Mouse (Mus musculus) cerebellum, adult 2 months (tissue): ENCODE data around the gene March5. TPM values are rescaled to one million over a fixed set of nuclear protein-coding genes. Genes with fewer than 3 reads are reported as not detected.
A peak's percentile ranks its signal among the peaks of the same experiment; 100 is the strongest.

Experiments used
- DNase-seq, 2 experiments: peaks; one replicate each; pipeline ENCODE4 v3.0.0; 2021
- H3K27ac ChIP-seq: fragments of 200-500 bp; 2 replicates; pipeline ENCODE4 v1.5.1; 2012; ENCODE audit warnings: low read length, control low read depth, inconsistent platforms; ENCODE audit not compliant: insufficient read depth
- H3K27me3 ChIP-seq: fragments of 200-500 bp; 2 replicates; pipeline ENCODE4 v1.6.1; 2012; ENCODE audit warnings: inconsistent platforms, mild to moderate bottlenecking, low read length, moderate library complexity; ENCODE audit not compliant: control insufficient read depth, insufficient read depth
- H3K4me1 ChIP-seq: fragments of 200-500 bp; 2 replicates; pipeline ENCODE4 v1.6.1; 2011; ENCODE audit warnings: low read length; ENCODE audit not compliant: control insufficient read depth, insufficient read depth
- H3K4me3 ChIP-seq: fragments of 200-500 bp; replicated peaks from 2 replicates; pipeline ENCODE3; 2011; ENCODE audit warnings: mild to moderate bottlenecking, low read depth, low read length, control low read depth; ENCODE audit not compliant: insufficient read depth
- CTCF ChIP-seq: fragments of 200-500 bp; IDR thresholded peaks from 2 replicates; pipeline ENCODE4 v1.5.1; 2011; ENCODE audit warnings: low read depth, mild to moderate bottlenecking, control low read depth, low read length, moderate library complexity, borderline replicate concordance; ENCODE audit not compliant: insufficient read depth
- POLR2A ChIP-seq: fragments of 200-500 bp; IDR thresholded peaks from 2 replicates; pipeline ENCODE4 v1.6.1; 2011; ENCODE audit warnings: low read length, control low read depth, borderline replicate concordance; ENCODE audit not compliant: insufficient read depth
- WGBS: fragments of 180-500 bp; shearing (Covaris S2); methylation state at CpG from one replicate; pipeline ENCODE4 v1.1.7; 2018; 5-methylcytosine and 5-hydroxymethylcytosine counted together
- polyA plus RNA-seq: library from polyadenylated mRNA; depleted of rRNA; stranded (reverse); fragments of >200 nt; gene quantifications from 2 replicates; pipeline ENCODE4 v1.2.3, GENCODE M21; 2012; rRNA removed

Gene March5
- polyA plus RNA-seq, 1 experiment: 67.2 TPM

DNA sequence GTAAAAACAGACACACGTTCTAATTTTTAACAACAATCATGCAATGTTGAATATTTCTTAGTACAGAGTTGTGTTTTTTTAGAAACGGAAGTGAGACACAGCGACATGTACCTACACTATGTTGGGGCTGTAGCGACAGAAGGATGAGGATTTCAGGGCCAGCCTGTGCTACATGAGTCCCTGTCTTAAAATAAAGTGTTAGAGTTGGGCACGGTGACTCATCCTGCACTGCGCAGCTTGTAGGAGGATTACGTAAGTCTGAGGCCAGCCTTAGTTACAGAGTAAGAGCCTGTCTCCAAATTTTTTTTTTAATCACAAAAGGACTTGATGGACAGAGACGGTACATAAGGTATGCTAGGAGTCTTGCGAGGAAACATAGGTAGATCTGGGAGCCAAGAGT, 48.0 kb downstream of the March5 start:
- H3K4me1 ChIP-seq: no peaks in the 10 kb centered on the region
- TF ChIP-seq POLR2A (no peak), CTCF (no peak)
- H3K27me3 ChIP-seq: no peaks in the 10 kb centered on the region
- no peak overlapping the region for H3K4me3 ChIP-seq
- H3K27ac ChIP-seq: no peak overlapping the region
- 90% methylated on average over 9 of the region's 9 CpGs for WGBS
- DNase-seq: no peak

DNA sequence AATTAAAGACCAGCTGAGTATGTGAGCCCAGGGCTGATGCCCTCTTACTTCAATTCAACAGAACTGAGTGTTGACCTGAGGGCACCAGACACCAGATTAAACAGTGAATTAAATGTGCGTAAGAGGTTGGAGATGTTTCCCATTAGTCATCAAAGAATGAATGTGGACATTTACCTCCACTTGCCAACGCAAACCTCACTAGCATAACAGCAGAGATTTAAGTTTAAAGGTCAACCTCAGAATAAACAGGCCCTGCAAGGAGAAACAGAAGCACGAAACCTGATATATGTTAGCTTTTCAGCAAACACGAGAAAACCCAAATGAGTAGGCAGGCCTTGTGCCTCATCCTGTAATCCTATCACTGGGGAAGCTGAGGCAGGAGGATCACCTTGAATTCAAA, 55.0 kb downstream of the March5 start:
- H3K4me3 ChIP-seq: no peak overlapping the region
- peaks cover 7% of the 10 kb centered on the region for H3K4me1 ChIP-seq
- no peak overlapping the region for H3K27ac ChIP-seq
- WGBS: 93% methylated on average over 4 of the region's 4 CpGs
- no peaks in the 10 kb centered on the region for H3K27me3 ChIP-seq
- TF ChIP-seq CTCF (no peak), POLR2A (no peak)
- DNase-seq: no peak

DNA sequence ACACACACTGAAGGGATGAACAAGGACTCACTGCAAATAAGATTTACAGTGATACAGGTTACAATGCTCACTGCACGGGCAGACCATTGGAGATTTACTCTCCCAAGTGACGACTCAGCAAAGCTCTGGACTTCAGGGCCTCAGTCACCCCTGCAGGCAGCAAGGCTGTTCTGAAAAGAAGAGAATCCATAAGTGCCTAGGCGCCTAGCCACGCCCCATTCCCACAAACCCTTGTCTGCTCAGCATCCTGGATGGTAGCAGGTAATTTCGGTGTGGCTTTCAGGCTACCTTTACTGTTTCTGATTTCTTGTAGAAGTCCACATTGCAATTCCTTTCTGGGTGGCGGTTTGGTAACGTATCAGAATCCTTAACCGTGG, 56.2 kb downstream of the March5 start:
- no peaks in the 10 kb centered on the region for H3K27me3 ChIP-seq
- WGBS: 84% methylated on average over 8 of the region's 8 CpGs
- TF ChIP-seq CTCF: no peak
- no peak for TF ChIP-seq POLR2A
- H3K4me3 ChIP-seq: no peak overlapping the region
- no peak overlapping the region for H3K27ac ChIP-seq
- H3K4me1 ChIP-seq: peaks cover 7% of the 10 kb centered on the region
- DNase-seq: peak in 1 of 2 experiments; percentile 24

DNA sequence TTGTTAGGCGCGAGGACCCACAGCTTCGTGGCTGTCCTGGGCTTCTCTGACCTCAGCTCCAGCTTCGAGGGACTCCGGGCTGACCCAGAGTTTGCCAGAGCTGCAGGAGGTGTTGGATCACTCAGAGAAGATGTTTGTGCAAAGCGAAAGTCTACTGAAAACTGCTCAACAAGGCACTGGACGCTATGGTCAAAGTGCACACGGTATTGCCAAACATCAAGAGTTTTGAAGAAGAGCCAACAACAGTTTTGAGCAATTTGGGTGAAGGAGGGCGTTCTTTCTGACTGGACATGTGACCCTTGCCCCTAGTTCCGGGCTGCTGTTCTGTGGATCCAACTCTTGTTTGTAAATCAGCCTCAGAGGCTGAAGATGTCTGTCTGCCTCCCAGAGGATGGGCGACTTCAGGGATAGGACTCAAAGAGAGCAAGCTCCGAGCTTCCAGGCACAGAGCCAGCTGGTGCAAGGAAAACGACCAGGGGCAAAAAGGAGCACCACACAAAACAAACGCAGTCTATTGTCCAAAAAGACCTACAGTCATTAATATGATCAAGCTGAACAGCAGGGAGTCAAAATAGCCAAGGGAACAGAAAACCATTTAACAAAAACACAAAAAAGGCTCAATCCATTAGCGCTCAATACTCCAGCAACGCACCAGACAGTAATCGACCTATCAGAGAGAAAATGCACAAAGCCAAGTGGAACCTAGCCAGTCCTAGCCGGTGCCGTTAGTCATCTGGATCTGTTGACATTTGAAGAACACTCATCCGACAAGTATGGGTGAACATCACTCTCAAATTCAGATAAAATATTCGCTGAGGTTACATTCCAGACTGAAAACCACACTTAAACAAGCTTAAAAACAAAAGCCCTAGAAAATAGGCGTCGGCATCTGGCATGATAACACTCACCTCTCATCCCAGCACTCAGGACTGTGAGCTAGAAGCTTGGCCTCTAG, 56.9 kb downstream of the March5 start:
- peak overlapping the region; percentile 41 for H3K4me3 ChIP-seq
- H3K4me1 ChIP-seq: peaks cover 7% of the 10 kb centered on the region
- H3K27me3 ChIP-seq: no peaks in the 10 kb centered on the region
- no peak overlapping the region for H3K27ac ChIP-seq
- peak; percentile 35 to 42 for DNase-seq
- 31% methylated on average over 23 of the region's 23 CpGs for WGBS
- no peak for TF ChIP-seq POLR2A
- no peak for TF ChIP-seq CTCF

DNA sequence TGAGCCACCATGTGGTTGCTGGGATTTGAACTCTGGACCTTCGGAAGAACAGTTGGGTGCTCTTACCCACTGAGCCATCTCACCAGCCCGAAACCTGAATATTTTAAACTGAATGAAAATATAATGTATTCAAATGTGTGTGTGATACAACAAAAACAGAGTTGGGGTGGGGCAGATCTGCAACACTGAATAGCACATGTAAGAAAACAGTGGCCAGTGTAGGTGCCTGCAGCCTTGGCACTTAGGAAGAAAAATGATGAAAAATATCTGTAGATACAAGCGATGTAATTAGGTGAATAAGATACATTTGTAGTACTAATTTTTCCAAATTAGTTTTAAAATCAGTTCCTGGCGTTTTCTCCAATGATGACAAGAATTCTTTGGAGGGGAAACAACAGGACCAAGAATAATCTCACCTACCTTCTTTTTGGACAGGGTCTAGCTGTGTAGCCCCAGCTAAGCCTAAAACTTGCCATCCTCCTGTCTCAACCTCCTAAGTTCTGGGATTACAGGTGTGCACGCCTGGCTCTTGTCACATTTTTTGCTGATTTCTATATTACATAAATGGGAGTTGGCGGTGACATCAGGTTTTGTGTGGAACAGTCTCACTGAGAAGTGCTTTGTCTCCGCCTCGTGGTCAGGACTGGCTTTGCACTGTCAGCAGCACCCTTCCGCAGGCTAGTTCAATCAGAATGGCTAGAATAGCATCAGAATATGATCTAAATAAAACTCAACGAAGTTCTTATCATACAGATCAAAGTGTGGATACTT, 58.2 kb downstream of the March5 start:
- Histone ChIP-seq H3K4me3 (no peak overlapping the region), H3K27ac (no peak overlapping the region), H3K4me1 (peaks cover 7% of the 10 kb centered on the region), H3K27me3 (no peaks in the 10 kb centered on the region)
- TF ChIP-seq CTCF: peak; percentile 98
- no peak for TF ChIP-seq POLR2A
- peak; percentile 85 to 93 for DNase-seq
- WGBS: 25% methylated on average over 10 of the region's 10 CpGs

DNA sequence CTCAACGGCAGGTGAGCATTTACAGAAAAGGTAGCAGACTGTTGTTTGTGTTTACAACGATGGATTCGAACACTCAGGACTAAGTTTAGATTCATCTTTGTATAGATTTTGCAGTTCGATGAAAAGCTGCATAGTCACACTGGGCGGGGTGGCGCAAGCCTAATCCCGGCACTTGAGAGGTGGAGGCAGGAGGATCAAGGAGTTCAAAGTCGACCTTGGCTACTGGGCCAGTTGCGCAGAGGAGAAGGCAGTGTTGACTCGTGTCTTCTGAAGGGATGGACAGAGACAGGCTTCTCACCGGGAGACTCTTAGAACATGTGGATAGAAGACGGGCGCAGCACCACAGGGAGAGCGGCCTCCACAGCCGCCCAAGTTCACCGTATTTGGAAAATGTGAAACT, 61.8 kb downstream of the March5 start:
- WGBS: 88% methylated on average over 16 of the region's 16 CpGs
- H3K4me1 ChIP-seq: peaks cover under 1% of the 10 kb centered on the region; the same call in 1 of the 2 replicates
- no peak for DNase-seq
- H3K27ac ChIP-seq: no peak overlapping the region
- TF ChIP-seq CTCF (no peak), POLR2A (no peak)
- no peaks in the 10 kb centered on the region for H3K27me3 ChIP-seq
- no peak overlapping the region for H3K4me3 ChIP-seq

Other genes with a start within 250 kb of the March5 start
- 41.5 and 41.6 TPM in 2 replicates for gene Cpeb3, start 1.1 kb downstream of the March5 start, polyA plus RNA-seq
- gene Ide, start 130.3 kb downstream of the March5 start, polyA plus RNA-seq: 33.7 and 39.6 TPM in 2 replicates
- 0.46 and 0.49 TPM in 2 replicates for gene Kif11, start 168.9 kb downstream of the March5 start, polyA plus RNA-seq
- gene Hhex, start 227.3 kb downstream of the March5 start, polyA plus RNA-seq: 1.7 and 1.9 TPM in 2 replicates